Mouse (Mus musculus): Measurements from ENCODE around the gene Pramef12.
A peak's percentile ranks its signal among the peaks of the same experiment; 100 is the strongest.
"Not testable (repeated sequence)": the region's sequence is repeated elsewhere in the genome, so short reads cannot be mapped to it uniquely, and the experiment has no call there.

The Pramef12 gene

GRCm38 (mm10) chr4:144408290-144408689 is at the start of gene Pramef12:
TSS of gene Pramef12 (minus strand) at chr4:144408464.
- no peak for DNase-seq (ENCODE audit: low spot score)

GRCm38 (mm10) chr4:144453217-144453616 is 45.0 kb upstream of the Pramef12 start, which contains the start of gene Gm9944:
TSS of gene Gm9944 (minus strand) at chr4:144453317.
- no peak for DNase-seq (ENCODE audit: low spot score)

DNA sequence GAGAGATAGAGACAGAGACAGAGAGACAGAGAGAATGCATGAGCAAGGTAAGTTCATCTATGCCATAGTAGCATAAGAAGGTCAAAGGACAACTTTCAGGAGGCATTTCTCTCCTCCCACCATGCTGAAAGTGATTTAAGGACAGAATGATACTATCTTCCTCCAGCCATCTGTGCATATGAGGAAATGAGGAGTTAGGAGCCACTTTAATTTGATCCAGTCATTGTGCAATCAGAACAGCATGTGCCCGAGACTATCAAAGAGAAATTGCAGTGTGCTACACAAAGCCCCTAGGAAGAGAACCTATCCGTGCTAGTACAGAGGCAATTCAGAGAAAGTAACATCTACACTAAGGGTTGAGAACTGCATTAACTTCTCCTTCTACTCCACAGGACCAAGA is 40.3 kb upstream of the Pramef12 start:
- DNase-seq (ENCODE audit: low spot score): no peak

DNA sequence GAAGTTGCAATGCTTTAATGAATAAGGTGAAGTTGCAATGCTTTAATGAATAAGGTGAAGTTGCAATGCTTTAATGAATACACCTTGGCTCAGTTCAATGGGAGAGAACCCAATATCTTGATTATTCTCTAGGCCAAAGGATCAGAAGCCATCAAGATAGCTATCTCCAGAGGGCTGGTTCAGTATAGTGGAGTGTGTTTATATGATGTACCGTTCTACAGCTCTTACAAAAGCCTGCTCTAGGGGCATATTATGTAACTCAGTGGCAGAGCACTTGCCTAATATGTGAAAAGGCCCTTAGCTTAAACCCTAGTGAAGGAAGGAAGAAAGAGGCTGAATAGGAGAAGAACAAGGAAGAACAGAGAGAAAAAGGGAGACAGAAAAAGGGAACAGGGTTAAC is 33.3 kb upstream of the Pramef12 start:
- DNase-seq (ENCODE audit: low spot score): no peak

GRCm38 (mm10) chr4:144441095-144441494 is 32.8 kb upstream of the Pramef12 start:
- DNase-seq (ENCODE audit: low spot score): no peak

DNA sequence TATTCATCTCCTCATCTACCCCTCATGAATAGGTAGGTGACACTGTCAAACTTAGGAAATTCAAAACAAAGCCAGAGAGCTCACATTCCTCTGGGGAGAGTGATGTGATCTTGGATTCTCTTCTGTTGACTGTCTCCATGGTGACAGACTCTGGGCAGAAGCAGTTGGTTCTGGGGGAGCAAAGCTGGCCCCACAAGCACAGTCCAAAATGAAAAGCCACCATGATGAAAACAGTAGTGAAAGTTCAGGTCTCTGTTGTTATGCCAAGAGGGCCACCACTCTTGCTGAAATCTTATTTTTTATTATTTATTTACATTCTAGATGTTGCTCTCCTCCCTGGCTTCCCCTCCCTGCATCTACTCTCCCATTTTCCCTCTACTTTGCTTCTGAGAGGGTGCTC is 30.4 kb upstream of the Pramef12 start, which contains the start of gene 1700012P22Rik:
TSS of gene 1700012P22Rik (minus strand) at position 101 of the 400 bp plus-strand sequence.
- DNase-seq (ENCODE audit: low spot score): no peak

DNA sequence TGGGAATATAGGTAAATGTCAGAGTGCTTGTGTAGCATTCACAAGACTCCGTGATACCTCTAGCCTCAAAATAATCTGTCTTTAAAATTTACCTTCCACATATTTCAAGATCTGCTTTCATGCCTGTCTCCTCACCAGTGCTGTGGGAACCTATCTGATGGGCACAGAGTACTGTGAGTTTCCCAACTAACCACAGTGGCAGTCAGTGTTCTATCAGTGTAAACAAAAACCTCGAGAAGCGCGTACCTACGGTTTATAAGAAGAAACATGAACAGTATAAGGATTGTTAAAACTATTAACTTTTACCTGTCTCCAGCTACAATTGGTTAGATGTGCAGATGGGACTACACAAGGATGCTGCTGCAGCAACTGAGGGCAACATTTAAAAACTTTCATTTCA is 25.0 kb upstream of the Pramef12 start:
- no peak for DNase-seq (ENCODE audit: low spot score)

GRCm38 (mm10) chr4:144430723-144431122 is 22.5 kb upstream of the Pramef12 start:
- no peak for DNase-seq (ENCODE audit: low spot score)

DNA sequence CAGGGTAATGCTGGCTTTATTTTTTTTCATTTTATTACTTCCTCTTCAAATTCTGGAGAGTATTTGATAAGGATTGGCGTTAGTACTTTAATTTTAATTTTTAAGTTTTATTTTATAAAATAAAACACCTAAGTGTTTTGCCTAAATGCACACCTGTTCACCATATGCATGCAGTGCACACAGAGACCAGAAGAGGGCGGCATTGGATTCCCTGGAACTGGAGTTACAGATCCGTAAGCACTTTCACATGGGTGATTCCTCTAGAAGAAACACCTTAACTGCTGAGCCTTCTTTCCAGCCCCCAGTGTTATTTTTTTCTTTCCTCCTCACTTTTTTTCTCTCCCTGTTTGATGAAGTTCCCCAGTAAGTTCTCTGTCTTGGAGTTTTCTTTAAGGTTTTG is 20.6 kb upstream of the Pramef12 start:
- peak; percentile 29 for DNase-seq (ENCODE audit: low spot score)

DNA sequence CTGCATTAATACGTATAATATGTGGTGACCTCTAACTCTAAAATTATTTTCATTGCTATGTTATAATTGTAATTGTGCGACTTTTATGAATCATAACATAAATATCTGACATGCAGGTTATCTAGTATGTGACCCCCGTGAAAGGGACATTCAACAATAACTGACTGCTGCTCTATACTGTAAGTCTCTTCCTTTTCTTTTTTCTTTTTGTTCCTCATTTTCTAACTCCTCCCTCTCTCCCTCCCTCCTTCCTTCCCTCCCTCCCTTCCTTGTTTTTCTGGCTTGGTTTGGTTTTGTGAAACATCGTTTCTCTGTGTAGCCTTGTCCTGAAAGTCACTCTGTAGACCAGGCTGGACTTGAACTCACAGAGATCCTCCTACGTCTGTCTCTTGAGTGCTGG is 16.3 kb upstream of the Pramef12 start:
- DNase-seq (ENCODE audit: low spot score): no peak

- DNase-seq (ENCODE audit: low spot score): no peak
Measured at GRCm38 (mm10) chr4:144420644-144421043, 12.4 kb upstream of the Pramef12 start.

- no peak for DNase-seq (ENCODE audit: low spot score)
Measured at GRCm38 (mm10) chr4:144406261-144406660, 2.0 kb downstream of the Pramef12 start.

GRCm38 (mm10) chr4:144404456-144405086 is 3.7 kb downstream of the Pramef12 start:
- peak; percentile 67 for DNase-seq (ENCODE audit: low spot score)

- no peak for DNase-seq (ENCODE audit: low spot score)
Measured at GRCm38 (mm10) chr4:144402712-144403111, 5.6 kb downstream of the Pramef12 start.

DNA sequence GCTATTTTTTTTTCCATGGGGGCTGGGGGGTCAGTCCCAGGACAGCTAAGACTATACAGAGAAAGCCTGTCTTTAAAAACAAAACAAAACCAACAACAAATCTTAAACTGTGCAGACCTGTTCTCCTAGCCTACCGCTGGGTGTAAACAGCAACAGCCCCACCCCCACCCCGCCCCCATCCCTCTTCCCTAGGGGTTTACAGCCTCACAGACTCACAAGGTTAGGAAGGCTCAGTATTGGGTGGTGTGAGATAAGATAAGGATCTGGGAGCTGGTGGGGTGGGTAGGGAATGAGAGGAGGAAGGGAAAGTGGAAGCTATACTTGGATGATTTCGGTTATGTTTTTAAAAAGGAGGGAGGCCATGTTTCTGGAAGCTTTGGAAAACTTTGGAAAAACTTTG is 11.9 kb downstream of the Pramef12 start:
- DNase-seq (ENCODE audit: low spot score): no peak

DNA sequence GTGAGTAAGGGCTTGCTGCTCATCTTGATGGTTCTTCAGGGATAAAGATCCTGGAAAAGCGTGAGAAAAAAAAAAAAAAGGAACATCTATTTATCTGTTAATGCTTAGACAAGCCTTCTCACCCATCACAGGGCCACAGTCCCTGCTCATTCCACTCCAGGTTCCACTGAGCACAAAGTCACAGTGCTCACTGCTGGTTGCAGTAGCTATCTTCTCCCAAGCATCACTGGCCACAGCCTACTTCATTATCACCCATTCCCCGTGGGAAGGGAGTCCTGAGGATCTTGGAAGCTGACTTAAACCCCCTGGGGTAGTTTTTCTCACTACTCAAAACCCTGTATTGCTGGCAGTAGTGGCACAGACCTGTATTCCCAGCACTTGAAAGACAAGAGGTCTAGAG is 30.4 kb downstream of the Pramef12 start, which contains the start of gene Pramef20:
TSS of gene Pramef20 (minus strand) at position 23 of the 400 bp plus-strand sequence.
- no peak for DNase-seq (ENCODE audit: low spot score)

GRCm38 (mm10) chr4:144357642-144358041 is 50.6 kb downstream of the Pramef12 start, which contains the start of gene Gm13119:
TSS of gene Gm13119 (plus strand) at chr4:144357942.
- DNase-seq (ENCODE audit: low spot score): not testable (repeated sequence)
